Mouse (Mus musculus): Measurements from ENCODE around the gene Glis3. TPM values are rescaled to one million over a fixed set of nuclear protein-coding genes. Genes with fewer than 3 reads are reported as not detected.

Glis3 gene
- total and polyA plus RNA-seq, 2 experiments from 2014 or later: 1.8 to 16.2 TPM

GRCm38 (mm10) chr19:28493605-28494260 is 186.1 kb downstream of the Glis3 start:
- no peaks in the 10 kb centered on the region for H3K9me3 ChIP-seq (ENCODE audit: low read length)
- H3K4me2 ChIP-seq (ENCODE audit: low read depth, low read length): no peak overlapping the region
- no peak overlapping the region for H3K27ac ChIP-seq
- 85% methylated on average over 8 of the region's 8 CpGs for WGBS
- no peaks in the 10 kb centered on the region for H3K27me3 ChIP-seq (ENCODE audit: insufficient read depth, low read length)
- no peaks in the 10 kb centered on the region for H3K4me1 ChIP-seq (ENCODE audit: insufficient read depth, low read length)
- ATAC-seq (no peak), DNase-seq (ENCODE audit: low spot score) (no peak)
- no peak overlapping the region for H3K9ac ChIP-seq (replicated peaks; ENCODE audit: low read length)
- no peaks in the 10 kb centered on the region for H3K36me3 ChIP-seq (ENCODE audit: insufficient read depth, low read length)
- H3K4me3 ChIP-seq (ENCODE audit: low read length): no peak overlapping the region
- TF ChIP-seq CTCF (IDR thresholded peaks at IDR 0.05; ENCODE audit: low read depth): no peak

- Histone ChIP-seq H3K9ac (replicated peaks; ENCODE audit: low read length) (no peak overlapping the region), H3K9me3 (ENCODE audit: low read length) (no peaks in the 10 kb centered on the region), H3K27ac (no peak overlapping the region), H3K27me3 (ENCODE audit: insufficient read depth, low read length) (no peaks in the 10 kb centered on the region), H3K4me1 (ENCODE audit: insufficient read depth, low read length) (no peaks in the 10 kb centered on the region), H3K4me3 (ENCODE audit: low read length) (no peak overlapping the region), H3K36me3 (ENCODE audit: insufficient read depth, low read length) (no peaks in the 10 kb centered on the region), H3K4me2 (ENCODE audit: low read depth, low read length) (no peak overlapping the region)
- no peak for TF ChIP-seq CTCF (IDR thresholded peaks at IDR 0.05; ENCODE audit: low read depth)
- DNase-seq (ENCODE audit: low spot score) (no peak), ATAC-seq (no peak)
- WGBS: 42% methylated on average over 6 of the region's 6 CpGs
Observed at GRCm38 (mm10) chr19:28478055-28478454, 201.8 kb downstream of the Glis3 start.

GRCm38 (mm10) chr19:28477326-28477863 is 202.5 kb downstream of the Glis3 start:
- no peaks in the 10 kb centered on the region for H3K4me1 ChIP-seq (ENCODE audit: insufficient read depth, low read length)
- H3K4me2 ChIP-seq (ENCODE audit: low read depth, low read length): no peak overlapping the region
- ATAC-seq (no peak), DNase-seq (ENCODE audit: low spot score) (no peak)
- H3K36me3 ChIP-seq (ENCODE audit: insufficient read depth, low read length): no peaks in the 10 kb centered on the region
- H3K9me3 ChIP-seq (ENCODE audit: low read length): no peaks in the 10 kb centered on the region
- WGBS: 18% methylated on average over 6 of the region's 6 CpGs
- H3K9ac ChIP-seq (replicated peaks; ENCODE audit: low read length): no peak overlapping the region
- H3K27me3 ChIP-seq (ENCODE audit: insufficient read depth, low read length): no peaks in the 10 kb centered on the region
- TF ChIP-seq CTCF (IDR thresholded peaks at IDR 0.05; ENCODE audit: low read depth): no peak
- H3K27ac ChIP-seq: no peak overlapping the region
- H3K4me3 ChIP-seq (ENCODE audit: low read length): no peak overlapping the region

- no peak for DNase-seq (ENCODE audit: low spot score)
- no peak for TF ChIP-seq CTCF (IDR thresholded peaks at IDR 0.05; ENCODE audit: low read depth)
- WGBS: 67% methylated on average over 5 of the region's 5 CpGs
- Histone ChIP-seq H3K27me3 (ENCODE audit: insufficient read depth, low read length) (no peaks in the 10 kb centered on the region), H3K9me3 (ENCODE audit: low read length) (no peaks in the 10 kb centered on the region), H3K9ac (replicated peaks; ENCODE audit: low read length) (no peak overlapping the region), H3K27ac (no peak overlapping the region), H3K4me1 (ENCODE audit: insufficient read depth, low read length) (no peaks in the 10 kb centered on the region), H3K4me2 (ENCODE audit: low read depth, low read length) (no peak overlapping the region), H3K36me3 (ENCODE audit: insufficient read depth, low read length) (no peaks in the 10 kb centered on the region), H3K4me3 (ENCODE audit: low read length) (no peak overlapping the region)
- no peak for ATAC-seq
Observed at GRCm38 (mm10) chr19:28473621-28474020, 206.3 kb downstream of the Glis3 start.

- no peak for DNase-seq (ENCODE audit: low spot score)
- no peaks in the 10 kb centered on the region for H3K4me1 ChIP-seq (ENCODE audit: insufficient read depth, low read length)
- no peak for TF ChIP-seq CTCF (IDR thresholded peaks at IDR 0.05; ENCODE audit: low read depth)
- H3K4me3 ChIP-seq (ENCODE audit: low read length): no peak overlapping the region
- no peak overlapping the region for H3K27ac ChIP-seq
- no peaks in the 10 kb centered on the region for H3K36me3 ChIP-seq (ENCODE audit: insufficient read depth, low read length)
- H3K9me3 ChIP-seq (ENCODE audit: low read length): no peaks in the 10 kb centered on the region
- H3K9ac ChIP-seq (replicated peaks; ENCODE audit: low read length): no peak overlapping the region
- WGBS: 86% methylated on average over 7 of the region's 8 CpGs
- no peaks in the 10 kb centered on the region for H3K27me3 ChIP-seq (ENCODE audit: insufficient read depth, low read length)
- H3K4me2 ChIP-seq (ENCODE audit: low read depth, low read length): no peak overlapping the region
- ATAC-seq: no peak
Observed at GRCm38 (mm10) chr19:28471144-28471543, 208.7 kb downstream of the Glis3 start.

GRCm38 (mm10) chr19:28465779-28466178 is 214.1 kb downstream of the Glis3 start:
- Histone ChIP-seq H3K4me2 (ENCODE audit: low read depth, low read length) (no peak overlapping the region), H3K9ac (replicated peaks; ENCODE audit: low read length) (no peak overlapping the region), H3K4me3 (ENCODE audit: low read length) (no peak overlapping the region), H3K27me3 (ENCODE audit: insufficient read depth, low read length) (no peaks in the 10 kb centered on the region), H3K36me3 (ENCODE audit: insufficient read depth, low read length) (no peaks in the 10 kb centered on the region), H3K27ac (no peak overlapping the region), H3K4me1 (ENCODE audit: insufficient read depth, low read length) (no peaks in the 10 kb centered on the region), H3K9me3 (ENCODE audit: low read length) (no peaks in the 10 kb centered on the region)
- DNase-seq (ENCODE audit: low spot score): no peak
- 68% methylated on average over 5 of the region's 5 CpGs for WGBS
- no peak for TF ChIP-seq CTCF (IDR thresholded peaks at IDR 0.05; ENCODE audit: low read depth)
- ATAC-seq: no peak

GRCm38 (mm10) chr19:28454331-28454730 is 225.5 kb downstream of the Glis3 start:
- Histone ChIP-seq H3K36me3 (ENCODE audit: insufficient read depth, low read length) (no peaks in the 10 kb centered on the region), H3K9me3 (ENCODE audit: low read length) (no peaks in the 10 kb centered on the region), H3K9ac (replicated peaks; ENCODE audit: low read length) (no peak overlapping the region), H3K4me3 (ENCODE audit: low read length) (no peak overlapping the region), H3K4me1 (ENCODE audit: insufficient read depth, low read length) (0 out of 2 replicates have a peak, but pooled peaks cover 18% of the 10 kb centered on the region), H3K27ac (no peak overlapping the region), H3K27me3 (ENCODE audit: insufficient read depth, low read length) (no peaks in the 10 kb centered on the region), H3K4me2 (ENCODE audit: low read depth, low read length) (no peak overlapping the region)
- WGBS: 44% methylated on average over 8 of the region's 8 CpGs
- no peak for TF ChIP-seq CTCF (IDR thresholded peaks at IDR 0.05; ENCODE audit: low read depth)
- no peak for ATAC-seq
- peak; percentile 39 for DNase-seq (ENCODE audit: low spot score)

All from hindbrain, postnatal 0 days (tissue).